Mouse (Mus musculus) thymus, adult 2 months (tissue): ENCODE data around the gene Cntnap2. TPM values are rescaled to one million over a fixed set of nuclear protein-coding genes. Genes with fewer than 3 reads are reported as not detected.
"Not testable (repeated sequence)": the region's sequence is repeated elsewhere in the genome, so short reads cannot be mapped to it uniquely, and the experiment has no call there.

Source experiments
- DNase-seq: peaks from one replicate; pipeline ENCODE4 v3.0.0; 2021
- H3K27ac ChIP-seq: fragments of 200-500 bp; 2 replicates; pipeline ENCODE4 v1.5.1; 2012; ENCODE audit warnings: low read length, control low read depth; ENCODE audit not compliant: control insufficient read depth, insufficient read depth
- H3K27me3 ChIP-seq: fragments of 200-500 bp; 2 replicates; pipeline ENCODE4 v1.6.1; 2012; ENCODE audit warnings: mild to moderate bottlenecking, low read length, moderate library complexity, mixed read lengths; ENCODE audit not compliant: control insufficient read depth, insufficient read depth
- H3K36me3 ChIP-seq: fragments of 200-500 bp; 2 replicates; pipeline ENCODE4 v1.6.1; 2012; ENCODE audit warnings: mild to moderate bottlenecking, low read length, moderate library complexity; ENCODE audit not compliant: control insufficient read depth, insufficient read depth
- H3K4me1 ChIP-seq: fragments of 200-500 bp; replicated peaks from 2 replicates; pipeline ENCODE4 v1.6.1; 2012; ENCODE audit warnings: low read length; ENCODE audit not compliant: control insufficient read depth, insufficient read depth
- H3K4me3 ChIP-seq: fragments of 200-500 bp; 2 replicates; pipeline ENCODE4 v1.5.1; 2012; ENCODE audit warnings: mild to moderate bottlenecking, low read length, control low read depth, moderate library complexity; ENCODE audit not compliant: control insufficient read depth, insufficient read depth
- CTCF ChIP-seq: fragments of 200-500 bp; IDR thresholded peaks from 2 replicates; pipeline ENCODE4 v1.5.1; 2012; ENCODE audit warnings: mild to moderate bottlenecking, control low read depth, low read length, moderate library complexity, borderline replicate concordance; ENCODE audit not compliant: control insufficient read depth, poor library complexity, insufficient read depth; ENCODE audit errors: extremely low read depth
- POLR2A ChIP-seq: fragments of 200-500 bp; IDR thresholded peaks from 2 replicates; pipeline ENCODE4 v1.6.1; 2012; ENCODE audit warnings: mild to moderate bottlenecking, low read length, control low read depth, moderate library complexity; ENCODE audit not compliant: control insufficient read depth, poor library complexity, insufficient read depth; ENCODE audit errors: extremely low read depth
- WGBS: fragments of 180-500 bp; shearing (Covaris S2); methylation state at CpG from one replicate; pipeline ENCODE4 v1.1.7; 2018; 5-methylcytosine and 5-hydroxymethylcytosine counted together
- polyA plus RNA-seq: library from polyadenylated mRNA; depleted of rRNA; stranded (reverse); fragments of >200 nt; gene quantifications from 2 replicates; pipeline ENCODE4 v1.2.3, GENCODE M21; 2012

Cntnap2 gene
- polyA plus RNA-seq, 1 experiment, result 1.0 TPM

- no peaks in the 10 kb centered on the region for H3K4me1 ChIP-seq
- no peak for TF ChIP-seq POLR2A
- TF ChIP-seq CTCF, result no peak
- H3K27ac ChIP-seq, result no peak overlapping the region
- no peak for DNase-seq
- H3K27me3 ChIP-seq, result no peaks in the 10 kb centered on the region
- H3K36me3 ChIP-seq, result no peaks in the 10 kb centered on the region
- H3K4me3 ChIP-seq, result no peak overlapping the region
- WGBS, result 32% methylated on average over 1 of the region's 1 CpGs
Observed at GRCm38 (mm10) chr6:47285742-47286141, 2226.6 kb downstream of the Cntnap2 start.

GRCm38 (mm10) chr6:47286247-47286967 lies 2227.2 kb downstream of the Cntnap2 start:
- H3K27me3 ChIP-seq, H3K36me3 ChIP-seq, H3K4me1 ChIP-seq, H3K4me3 ChIP-seq, H3K27ac ChIP-seq, DNase-seq: not testable (repeated sequence)
- WGBS, result 86% methylated on average over 12 of the region's 12 CpGs

- Histone ChIP-seq H3K4me1 (no peaks in the 10 kb centered on the region), H3K36me3 (no peaks in the 10 kb centered on the region), H3K27me3 (no peaks in the 10 kb centered on the region), H3K4me3 (no peak overlapping the region), H3K27ac (no peak overlapping the region)
- 90% methylated on average over 1 of the region's 1 CpGs for WGBS
- TF ChIP-seq CTCF (no peak), POLR2A (no peak)
- DNase-seq, result no peak
Observed at GRCm38 (mm10) chr6:47287722-47288121, 2228.6 kb downstream of the Cntnap2 start.

GRCm38 (mm10) chr6:47291973-47292372 lies 2232.8 kb downstream of the Cntnap2 start:
- Histone ChIP-seq H3K36me3 (no peaks in the 10 kb centered on the region), H3K27me3 (no peaks in the 10 kb centered on the region), H3K4me1 (no peaks in the 10 kb centered on the region), H3K4me3 (no peak overlapping the region), H3K27ac (no peak overlapping the region)
- no peak for DNase-seq
- TF ChIP-seq POLR2A, result no peak
- TF ChIP-seq CTCF, result no peak

- Histone ChIP-seq H3K4me3 (no peak overlapping the region), H3K4me1 (no peaks in the 10 kb centered on the region), H3K27me3 (no peaks in the 10 kb centered on the region), H3K36me3 (no peaks in the 10 kb centered on the region), H3K27ac (no peak overlapping the region)
- no peak for TF ChIP-seq POLR2A
- no peak for TF ChIP-seq CTCF
- 94% methylated on average over 3 of the region's 3 CpGs for WGBS
- DNase-seq, result no peak
Observed at GRCm38 (mm10) chr6:47292437-47292836, 2233.3 kb downstream of the Cntnap2 start.

GRCm38 (mm10) chr6:47294433-47294832 lies 2235.3 kb downstream of the Cntnap2 start:
- H3K36me3 ChIP-seq, result no peaks in the 10 kb centered on the region
- no peak for TF ChIP-seq POLR2A
- TF ChIP-seq CTCF, result no peak
- WGBS, result 86% methylated on average over 1 of the region's 1 CpGs
- no peak for DNase-seq
- no peaks in the 10 kb centered on the region for H3K27me3 ChIP-seq
- no peak overlapping the region for H3K4me3 ChIP-seq
- H3K27ac ChIP-seq, result no peak overlapping the region
- no peaks in the 10 kb centered on the region for H3K4me1 ChIP-seq
